Mouse (Mus musculus): ENCODE measurements around the gene Ap1m2. TPM values are rescaled to one million over a fixed set of nuclear protein-coding genes. Genes with fewer than 3 reads are reported as not detected.

Gene Ap1m2
- 77.7 and 86.3 TPM in 2 replicates for polyA plus RNA-seq (2015; fragmentation: Nextera tagmentation; extraction: Ambion mirVana)

- Histone ChIP-seq H3K27ac (ENCODE audit: low read length) (no peak within 1 kb of the TSS), H3K4me1 (ENCODE audit: control insufficient read depth, insufficient read depth, low read length) (no peaks in the 10 kb centered on the region)
- 10% methylated on average over 35 of the region's 35 CpGs for WGBS
These were observed at the start of gene Ap1m2 for GRCm38 (mm10) chr9:21312134-21312533. TSS of gene Ap1m2 (minus strand) at chr9:21312337.

GRCm38 (mm10) chr9:21356981-21357718 is 45.0 kb upstream of the Ap1m2 start:
- 4% methylated on average over 1 of the region's 1 CpGs for WGBS
- peak; percentile 53; the same call in 1 of the 2 replicates for ATAC-seq (ENCODE audit: insufficient read depth, low FRiP score)

More at GRCm38 (mm10) chr9:21312134-21312533, at the start of gene Ap1m2:
- Histone ChIP-seq H3K9me3 (replicated peaks; ENCODE audit: control insufficient read depth, low read length) (no peaks in the 10 kb centered on the region), H3K4me3 (replicated peaks; ENCODE audit: low read length) (peak within 1 kb of the TSS; percentile 44), H3K9ac (ENCODE audit: low read length) (peak within 1 kb of the TSS; percentile 69), H3K36me3 (ENCODE audit: control insufficient read depth, insufficient read depth, low read length) (no peaks in the 10 kb centered on the region), H3K4me2 (ENCODE audit: low read depth, low read length) (peak within 1 kb of the TSS; percentile 41), H3K27me3 (ENCODE audit: control insufficient read depth, insufficient read depth, low read length) (0 out of 2 replicates have a peak, but pooled peaks cover 5% of the 10 kb centered on the region)
- peak; percentile 62 for ATAC-seq (ENCODE audit: insufficient read depth, low FRiP score)

DNA sequence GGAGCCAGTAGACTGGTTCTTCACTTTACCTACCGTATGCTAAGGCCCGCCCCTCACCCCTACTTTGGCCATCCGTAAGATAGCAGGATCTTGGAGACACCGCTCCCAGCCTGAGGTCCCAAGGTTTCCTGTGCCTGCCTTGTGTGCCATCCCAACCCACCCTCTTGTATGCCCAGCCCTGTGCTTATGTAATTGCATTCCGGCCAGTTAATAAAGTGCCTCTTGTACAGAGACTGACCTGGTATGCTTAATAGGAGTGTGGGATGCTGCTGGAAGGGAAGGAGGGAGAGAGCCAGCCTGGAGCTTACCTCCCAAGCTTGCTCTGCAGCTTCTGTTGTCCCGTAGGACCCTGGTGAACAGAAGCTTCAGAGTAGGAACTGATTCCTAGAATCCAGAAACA is 42.7 kb upstream of the Ap1m2 start:
- Histone ChIP-seq H3K9ac (ENCODE audit: low read length) (no peak overlapping the region), H3K4me1 (ENCODE audit: control insufficient read depth, insufficient read depth, low read length) (no peaks in the 10 kb centered on the region), H3K4me3 (replicated peaks; ENCODE audit: low read length) (no peak overlapping the region), H3K4me2 (ENCODE audit: low read depth, low read length) (no peak overlapping the region), H3K27ac (ENCODE audit: low read length) (no peak overlapping the region), H3K9me3 (replicated peaks; ENCODE audit: control insufficient read depth, low read length) (no peaks in the 10 kb centered on the region), H3K27me3 (ENCODE audit: control insufficient read depth, insufficient read depth, low read length) (no peaks in the 10 kb centered on the region), H3K36me3 (ENCODE audit: control insufficient read depth, insufficient read depth, low read length) (peaks cover 8% of the 10 kb centered on the region)
- ATAC-seq (ENCODE audit: insufficient read depth, low FRiP score) = no peak
- 86% methylated on average over 6 of the region's 6 CpGs for WGBS

More at GRCm38 (mm10) chr9:21356981-21357718, 45.0 kb upstream of the Ap1m2 start:
- Histone ChIP-seq H3K27ac (ENCODE audit: low read length) (no peak overlapping the region), H3K4me2 (ENCODE audit: low read depth, low read length) (no peak overlapping the region), H3K4me1 (ENCODE audit: control insufficient read depth, insufficient read depth, low read length) (no peaks in the 10 kb centered on the region), H3K27me3 (ENCODE audit: control insufficient read depth, insufficient read depth, low read length) (no peaks in the 10 kb centered on the region), H3K36me3 (ENCODE audit: control insufficient read depth, insufficient read depth, low read length) (peaks cover 8% of the 10 kb centered on the region), H3K9me3 (replicated peaks; ENCODE audit: control insufficient read depth, low read length) (no peaks in the 10 kb centered on the region), H3K4me3 (replicated peaks; ENCODE audit: low read length) (no peak overlapping the region), H3K9ac (ENCODE audit: low read length) (no peak overlapping the region)

DNA sequence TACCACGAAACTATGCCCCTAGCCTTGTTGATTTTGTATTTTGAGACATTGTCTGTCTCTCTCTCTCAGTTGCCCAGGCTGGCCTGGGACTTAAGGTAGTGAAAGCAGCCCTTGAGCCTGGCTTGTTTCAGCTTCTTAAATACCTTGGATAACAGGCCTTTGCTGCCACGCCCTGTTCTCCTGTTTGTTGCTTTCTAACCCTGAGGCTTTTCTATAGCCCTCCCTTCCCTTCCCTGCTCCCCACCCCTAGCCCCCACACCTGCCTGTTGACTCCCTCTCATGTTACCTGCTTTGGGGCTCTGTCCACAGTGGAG is 41.2 kb upstream of the Ap1m2 start:
- no peak overlapping the region for H3K9ac ChIP-seq (ENCODE audit: low read length)
- peaks cover 11% of the 10 kb centered on the region for H3K36me3 ChIP-seq (ENCODE audit: control insufficient read depth, insufficient read depth, low read length)
- ATAC-seq (ENCODE audit: insufficient read depth, low FRiP score) = no peak
- WGBS = 60% methylated on average over 2 of the region's 2 CpGs
- no peaks in the 10 kb centered on the region for H3K27me3 ChIP-seq (ENCODE audit: control insufficient read depth, insufficient read depth, low read length)
- no peak overlapping the region for H3K27ac ChIP-seq (ENCODE audit: low read length)
- no peak overlapping the region for H3K4me2 ChIP-seq (ENCODE audit: low read depth, low read length)
- no peaks in the 10 kb centered on the region for H3K4me1 ChIP-seq (ENCODE audit: control insufficient read depth, insufficient read depth, low read length)
- no peaks in the 10 kb centered on the region for H3K9me3 ChIP-seq (replicated peaks; ENCODE audit: control insufficient read depth, low read length)
- H3K4me3 ChIP-seq (replicated peaks; ENCODE audit: low read length) = no peak overlapping the region

GRCm38 (mm10) chr9:21352463-21353372 is 40.6 kb upstream of the Ap1m2 start:
- 43% methylated on average over 20 of the region's 20 CpGs for WGBS
- Histone ChIP-seq H3K27ac (ENCODE audit: low read length) (no peak overlapping the region), H3K4me3 (replicated peaks; ENCODE audit: low read length) (no peak overlapping the region), H3K4me1 (ENCODE audit: control insufficient read depth, insufficient read depth, low read length) (no peaks in the 10 kb centered on the region), H3K9ac (ENCODE audit: low read length) (0 out of 2 replicates have a peak overlapping the region, but pooled peaks have one; percentile 10), H3K36me3 (ENCODE audit: control insufficient read depth, insufficient read depth, low read length) (peaks cover 11% of the 10 kb centered on the region), H3K9me3 (replicated peaks; ENCODE audit: control insufficient read depth, low read length) (no peaks in the 10 kb centered on the region), H3K4me2 (ENCODE audit: low read depth, low read length) (no peak overlapping the region), H3K27me3 (ENCODE audit: control insufficient read depth, insufficient read depth, low read length) (no peaks in the 10 kb centered on the region)
- no peak for ATAC-seq (ENCODE audit: insufficient read depth, low FRiP score)

DNA sequence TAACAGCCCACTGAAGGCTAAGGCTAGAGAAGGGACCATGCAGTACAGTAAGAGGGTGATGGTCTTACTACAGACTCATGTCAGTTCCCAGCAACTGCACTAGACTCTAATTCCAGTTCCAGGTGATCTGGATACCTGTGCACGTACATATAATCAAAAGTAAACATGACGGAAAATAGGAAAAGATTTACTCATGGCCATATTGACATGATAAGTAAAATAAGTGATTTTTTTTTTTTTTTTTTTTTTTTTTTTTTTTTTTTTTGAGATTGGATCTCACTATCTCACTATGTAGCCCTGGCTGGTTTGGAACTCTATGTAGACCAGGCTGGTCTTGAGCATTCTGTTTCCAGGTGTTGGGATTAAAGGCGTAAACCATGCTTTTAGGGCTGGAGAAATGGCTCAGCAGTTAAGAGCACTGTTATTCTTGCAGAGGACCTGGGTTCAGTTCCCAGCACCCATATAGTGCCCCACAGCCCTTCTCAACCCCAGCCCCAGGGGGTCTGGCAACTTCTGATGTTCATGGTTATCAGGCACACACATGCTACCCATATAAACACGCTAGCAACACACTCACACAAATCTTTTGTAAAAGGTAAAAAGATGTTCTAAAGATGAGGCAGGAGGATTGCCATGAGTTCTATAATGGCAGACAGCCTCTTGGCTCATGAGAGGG is 39.7 kb upstream of the Ap1m2 start:
- Histone ChIP-seq H3K27ac (ENCODE audit: low read length) (no peak overlapping the region), H3K36me3 (ENCODE audit: control insufficient read depth, insufficient read depth, low read length) (peaks cover 15% of the 10 kb centered on the region), H3K4me2 (ENCODE audit: low read depth, low read length) (no peak overlapping the region), H3K9ac (ENCODE audit: low read length) (no peak overlapping the region), H3K9me3 (replicated peaks; ENCODE audit: control insufficient read depth, low read length) (no peaks in the 10 kb centered on the region), H3K4me1 (ENCODE audit: control insufficient read depth, insufficient read depth, low read length) (no peaks in the 10 kb centered on the region), H3K4me3 (replicated peaks; ENCODE audit: low read length) (no peak overlapping the region), H3K27me3 (ENCODE audit: control insufficient read depth, insufficient read depth, low read length) (no peaks in the 10 kb centered on the region)
- 87% methylated on average over 4 of the region's 4 CpGs for WGBS
- ATAC-seq (ENCODE audit: insufficient read depth, low FRiP score) = no peak

DNA sequence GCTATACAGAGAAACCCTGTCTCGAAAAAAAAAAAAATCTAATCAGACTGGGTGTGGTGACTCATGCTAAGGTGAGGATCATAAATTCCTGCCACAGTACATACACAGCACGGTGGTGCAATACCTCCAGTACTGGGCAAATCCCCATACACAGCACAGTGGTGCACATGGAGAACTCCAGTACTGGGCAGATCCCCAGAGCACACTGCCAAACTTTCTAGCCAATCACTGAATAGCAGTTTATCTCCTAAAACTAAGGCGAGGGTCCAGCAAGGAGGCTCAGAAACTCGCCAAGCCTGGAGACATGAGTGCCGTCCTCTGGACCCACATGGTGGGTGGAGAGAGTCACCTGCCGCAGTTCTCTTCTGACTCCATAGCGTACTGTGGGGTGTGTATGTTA is 39.0 kb upstream of the Ap1m2 start:
- no peak overlapping the region for H3K4me3 ChIP-seq (replicated peaks; ENCODE audit: low read length)
- no peaks in the 10 kb centered on the region for H3K27me3 ChIP-seq (ENCODE audit: control insufficient read depth, insufficient read depth, low read length)
- H3K4me1 ChIP-seq (ENCODE audit: control insufficient read depth, insufficient read depth, low read length) = no peaks in the 10 kb centered on the region
- peaks cover 19% of the 10 kb centered on the region for H3K36me3 ChIP-seq (ENCODE audit: control insufficient read depth, insufficient read depth, low read length)
- WGBS = 82% methylated on average over 7 of the region's 7 CpGs
- H3K9me3 ChIP-seq (replicated peaks; ENCODE audit: control insufficient read depth, low read length) = no peaks in the 10 kb centered on the region
- ATAC-seq (ENCODE audit: insufficient read depth, low FRiP score) = peak; percentile 82; the same call in 1 of the 2 replicates
- H3K27ac ChIP-seq (ENCODE audit: low read length) = no peak overlapping the region
- H3K4me2 ChIP-seq (ENCODE audit: low read depth, low read length) = no peak overlapping the region
- H3K9ac ChIP-seq (ENCODE audit: low read length) = no peak overlapping the region

GRCm38 (mm10) chr9:21348152-21348551 is 36.0 kb upstream of the Ap1m2 start:
- peaks cover 18% of the 10 kb centered on the region for H3K36me3 ChIP-seq (ENCODE audit: control insufficient read depth, insufficient read depth, low read length)
- H3K27me3 ChIP-seq (ENCODE audit: control insufficient read depth, insufficient read depth, low read length) = no peaks in the 10 kb centered on the region
- H3K4me1 ChIP-seq (ENCODE audit: control insufficient read depth, insufficient read depth, low read length) = no peaks in the 10 kb centered on the region
- no peak overlapping the region for H3K27ac ChIP-seq (ENCODE audit: low read length)
- no peak overlapping the region for H3K4me2 ChIP-seq (ENCODE audit: low read depth, low read length)
- no peaks in the 10 kb centered on the region for H3K9me3 ChIP-seq (replicated peaks; ENCODE audit: control insufficient read depth, low read length)
- 77% methylated on average over 3 of the region's 3 CpGs for WGBS
- no peak for ATAC-seq (ENCODE audit: insufficient read depth, low FRiP score)
- H3K9ac ChIP-seq (ENCODE audit: low read length) = no peak overlapping the region
- H3K4me3 ChIP-seq (replicated peaks; ENCODE audit: low read length) = no peak overlapping the region

Measured in stomach, embryonic 16.5 days (tissue).